Mouse (Mus musculus): ENCODE measurements at regions not wholly inside any gene's neighbourhood (a gene's known extent, or its start where the extent isn't known, plus 50 kb on each side); places are given as distances from the start of the nearest gene placed in this dataset.

- Histone ChIP-seq H3K4me3 (ENCODE audit: low read depth, low read length) (no peak overlapping the region), H3K36me3 (ENCODE audit: control insufficient read depth, insufficient read depth, low read length) (no peaks in the 10 kb centered on the region), H3K4me1 (ENCODE audit: control insufficient read depth, insufficient read depth, low read length) (no peaks in the 10 kb centered on the region), H3K9me3 (replicated peaks; ENCODE audit: control insufficient read depth, low read length, poor library complexity, severe bottlenecking) (no peaks in the 10 kb centered on the region), H3K4me2 (ENCODE audit: low read length) (no peak overlapping the region), H3K9ac (ENCODE audit: low read depth, low read length) (no peak overlapping the region), H3K27ac (ENCODE audit: low read length) (no peak overlapping the region), H3K27me3 (ENCODE audit: control insufficient read depth, insufficient read depth, low read depth, low read length) (no peaks in the 10 kb centered on the region)
- 88% methylated on average over 4 of the region's 4 CpGs for WGBS
- ATAC-seq: no peak
These were observed 58.3 kb upstream of the Apob start for GRCm38 (mm10) chr12:7918967-7919708.

GRCm38 (mm10) chr12:7919709-7920324 is 57.6 kb upstream of the Apob start:
- no peaks in the 10 kb centered on the region for H3K9me3 ChIP-seq (replicated peaks; ENCODE audit: control insufficient read depth, low read length, poor library complexity, severe bottlenecking)
- ATAC-seq: no peak
- no peak overlapping the region for H3K4me3 ChIP-seq (ENCODE audit: low read depth, low read length)
- no peak overlapping the region for H3K27ac ChIP-seq (ENCODE audit: low read length)
- no peaks in the 10 kb centered on the region for H3K27me3 ChIP-seq (ENCODE audit: control insufficient read depth, insufficient read depth, low read depth, low read length)
- H3K9ac ChIP-seq (ENCODE audit: low read depth, low read length): no peak overlapping the region
- no peaks in the 10 kb centered on the region for H3K4me1 ChIP-seq (ENCODE audit: control insufficient read depth, insufficient read depth, low read length)
- H3K4me2 ChIP-seq (ENCODE audit: low read length): no peak overlapping the region
- 84% methylated on average over 2 of the region's 2 CpGs for WGBS
- no peaks in the 10 kb centered on the region for H3K36me3 ChIP-seq (ENCODE audit: control insufficient read depth, insufficient read depth, low read length)

- H3K36me3 ChIP-seq (ENCODE audit: control insufficient read depth, insufficient read depth, low read length): no peaks in the 10 kb centered on the region
- H3K9me3 ChIP-seq (replicated peaks; ENCODE audit: control insufficient read depth, low read length, poor library complexity, severe bottlenecking): no peaks in the 10 kb centered on the region
- 93% methylated on average over 1 of the region's 1 CpGs for whole genome bisulfite sequencing
- no peaks in the 10 kb centered on the region for H3K4me1 ChIP-seq (ENCODE audit: control insufficient read depth, insufficient read depth, low read length)
- no peaks in the 10 kb centered on the region for H3K27me3 ChIP-seq (ENCODE audit: control insufficient read depth, insufficient read depth, low read depth, low read length)
- no peak overlapping the region for H3K4me2 ChIP-seq (ENCODE audit: low read length)
- H3K4me3 ChIP-seq (ENCODE audit: low read depth, low read length): no peak overlapping the region
- H3K27ac ChIP-seq (ENCODE audit: low read length): no peak overlapping the region
- no peak for ATAC-seq
- no peak overlapping the region for H3K9ac ChIP-seq (ENCODE audit: low read depth, low read length)
These were observed 56.6 kb upstream of the Apob start for GRCm38 (mm10) chr12:7920888-7921287.

All from midbrain, embryonic 16.5 days (tissue).